Mouse (Mus musculus) mesoderm, embryonic 11.5 days (tissue): ENCODE data around the gene Gm17720.

Source experiments
- DNase-seq: peaks from one replicate; pipeline ENCODE4 v3.0.0-alpha.2; 2012; ENCODE audit warnings: low read depth, low spot score

Gene Gm17720

GRCm38 (mm10) chr8:110039659-110040058, 62.9 kb downstream of the Gm17720 start, which contains the start of gene Chst4:
TSS of gene Chst4 (minus strand) at chr8:110039740.
- DNase-seq, result no peak

DNA sequence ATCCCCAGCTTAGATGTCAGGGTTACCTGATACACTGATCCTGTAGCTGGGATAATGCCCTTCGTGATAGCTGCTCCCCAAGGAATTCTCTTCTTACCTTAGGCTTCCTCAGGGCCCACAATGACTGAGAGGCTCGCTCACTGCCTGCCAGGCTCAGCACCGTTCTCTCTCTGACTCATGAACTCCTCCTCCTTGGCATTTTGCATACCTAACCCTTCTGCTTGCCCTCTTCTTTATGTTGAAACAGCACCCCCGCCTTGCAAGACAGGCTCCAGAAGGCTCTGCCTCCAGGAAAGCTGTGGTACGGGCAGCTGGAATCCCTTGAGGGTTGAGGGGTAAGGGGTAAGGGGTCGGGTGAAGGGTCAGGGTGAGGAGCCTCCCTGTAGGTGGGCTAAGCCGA, 63.3 kb downstream of the Gm17720 start:
- no peak for DNase-seq

- no peak for DNase-seq
Measured at GRCm38 (mm10) chr8:110036156-110036555, 66.4 kb downstream of the Gm17720 start.

DNA sequence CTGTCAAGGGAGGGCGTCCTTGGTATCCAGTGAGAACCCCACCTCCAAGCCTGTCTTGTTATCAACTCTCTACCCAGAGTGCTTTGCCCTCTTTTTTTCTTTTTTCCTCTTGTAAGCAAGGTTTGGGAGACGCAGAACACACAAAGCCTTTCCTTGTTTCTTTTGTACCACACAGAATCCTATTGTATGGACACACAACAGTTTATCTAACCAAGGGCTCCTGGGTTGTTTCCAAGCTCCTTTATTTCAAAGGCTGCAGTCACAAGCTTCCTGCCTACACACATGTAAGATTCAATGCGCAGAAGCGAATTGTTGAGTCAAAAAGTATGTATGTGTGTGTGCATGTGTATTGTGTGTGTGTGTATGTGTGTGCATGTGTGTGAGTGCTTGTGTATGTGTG, 68.2 kb downstream of the Gm17720 start:
- DNase-seq, result no peak

- DNase-seq, result peak; percentile 44
Measured at GRCm38 (mm10) chr8:110033771-110034170, 68.8 kb downstream of the Gm17720 start.
